Mouse (Mus musculus): ENCODE data around the gene Srebf1.
A peak's percentile ranks its signal among the peaks of the same experiment; 100 is the strongest.

DNA sequence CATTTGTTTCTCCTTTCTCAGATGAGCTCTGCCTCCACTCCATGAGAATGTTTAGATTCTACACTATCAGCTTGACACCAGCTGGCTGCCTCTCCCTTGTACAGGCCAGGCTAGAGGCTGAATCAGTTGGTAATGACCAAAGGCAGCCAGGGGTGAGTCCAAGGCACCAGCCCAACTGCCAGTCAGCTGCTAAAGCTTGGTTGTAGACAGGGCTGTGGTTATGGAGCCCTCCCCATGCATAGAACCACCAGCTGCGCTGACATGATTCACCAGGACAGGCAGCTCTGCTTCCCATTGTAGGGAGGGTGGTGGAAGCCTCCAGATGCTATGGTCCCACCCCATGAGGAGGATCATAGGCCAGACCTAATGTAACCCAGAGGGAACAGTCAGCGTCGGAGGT is 68.4 kb downstream of the Srebf1 start:
- TF ChIP-seq TCF12 (IDR thresholded peaks at IDR 0.05; ENCODE audit: insufficient read depth, poor library complexity, severe bottlenecking) (peak; percentile 80), POLR2A (IDR thresholded peaks at IDR 0.05; ENCODE audit: insufficient read length, low read depth) (peak; percentile 27)
